Comparison of ENCODE assay signal across 19 mouse cellular contexts in genomic region chr3:69699851-69700500, GRCm38 (mm10). TPM values are rescaled to one million over a fixed set of nuclear protein-coding genes. Genes with fewer than 3 reads are reported as not detected.
DNase-seq lines count a peak whose midpoint lies in the region; ATAC-seq and TF ChIP-seq lines count a peak whose summit lies in the region.
"Had no signal": no experiment of that assay in that cellular context is flagged by ENCODE, and none has a peak within 500 bp of the region (broad histone marks: within the 10 kb centered on the region; RNA-seq: fewer than 3 reads in every experiment).

No protein-coding gene starts in this region.

- no peak for DNase-seq in liver, postnatal 0 days
- no peak for DNase-seq in liver, embryonic 11.5 days (ENCODE audit: low spot score)
- DNase-seq in splenic B cell, adult 2 months (ENCODE audit: low read depth, low spot score) = peak; percentile 83
- DNase-seq in left cerebral cortex, adult 8-10 months (ENCODE audit: low spot score in 2 of 2) = no peak
- DNase-seq in right cerebral cortex, postnatal 10 days (ENCODE audit: low spot score in 2 of 2) = no peak
- no peak for DNase-seq in cerebellum, adult 9-11 months
- DNase-seq: adrenal gland, adult 8-10 months; cerebellum, postnatal 36 days; kidney, postnatal 25 days; lung, embryonic 14.5 days; thymus, postnatal 25 days had no signal

- 57% methylated on average over 6 of the region's 6 CpGs for whole genome bisulfite sequencing in liver, postnatal 0 days (ENCODE audit: insufficient replicate concordance)
- 61% methylated on average over 6 of the region's 6 CpGs for WGBS in liver, embryonic 11.5 days

- no peak for ATAC-seq in liver, postnatal 0 days
- no peak for ATAC-seq in liver, embryonic 11.5 days (replicated peaks; ENCODE audit: low FRiP score)
- ATAC-seq in activated CD4-positive, CD25-positive, alpha-beta regulatory T cell, adult 4 months = peak; percentile 82
- ATAC-seq in megakaryocyte, adult 5-6 weeks (ENCODE audit: poor library complexity, severe bottlenecking) = peak; percentile 90
- ATAC-seq: forebrain, embryonic 13.5 days; Patski had no signal

- H3K4me1 ChIP-seq in liver, postnatal 0 days (ENCODE audit: insufficient read depth) = no peaks in the 10 kb centered on the region
- no peaks in the 10 kb centered on the region for H3K4me1 ChIP-seq in liver, embryonic 11.5 days (replicated peaks; ENCODE audit: control insufficient read depth, insufficient read depth, low read length)
- H3K4me1 ChIP-seq: forebrain, embryonic 13.5 days; limb, embryonic 12.5 days had no signal

- TF ChIP-seq CTCF in liver, postnatal 0 days (IDR thresholded peaks at IDR 0.05; ENCODE audit: low read depth) = no peak

- no peak overlapping the region for H3K4me3 ChIP-seq in liver, postnatal 0 days (ENCODE audit: low read depth, low read length)
- H3K4me3 ChIP-seq in liver, embryonic 11.5 days (ENCODE audit: low read depth, low read length) = no peak overlapping the region
- H3K4me3 ChIP-seq: forebrain, embryonic 13.5 days; heart, embryonic 10.5 days; limb, embryonic 12.5 days; midbrain, embryonic 10.5 days had no signal

- 0 out of 2 replicates have a peak overlapping the region, but pooled peaks have one; percentile 22 for H3K4me2 ChIP-seq in liver, postnatal 0 days (ENCODE audit: low read depth, low read length)
- no peak overlapping the region for H3K4me2 ChIP-seq in liver, embryonic 11.5 days
- H3K4me2 ChIP-seq: forebrain, embryonic 13.5 days; limb, embryonic 12.5 days; lung, embryonic 14.5 days had no signal

- no peak for TF ChIP-seq EP300 in liver, postnatal 0 days (IDR thresholded peaks at IDR 0.05; ENCODE audit: low read depth)

- H3K36me3 ChIP-seq in liver, postnatal 0 days (replicated peaks; ENCODE audit: insufficient read depth, low read length) = no peaks in the 10 kb centered on the region
- H3K36me3 ChIP-seq in liver, embryonic 11.5 days (ENCODE audit: control insufficient read depth, insufficient read depth, low read length) = no peaks in the 10 kb centered on the region
- H3K36me3 ChIP-seq in splenic B cell, adult 2 months (ENCODE audit: control insufficient read depth, insufficient read depth, low read length, poor library complexity, severe bottlenecking) = no peaks in the 10 kb centered on the region
- H3K36me3 ChIP-seq: heart, embryonic 10.5 days; limb, embryonic 12.5 days; midbrain, embryonic 10.5 days had no signal

- no peaks in the 10 kb centered on the region for H3K27me3 ChIP-seq in liver, postnatal 0 days (ENCODE audit: insufficient read depth, low read length)
- no peaks in the 10 kb centered on the region for H3K27me3 ChIP-seq in liver, embryonic 11.5 days (replicated peaks; ENCODE audit: control insufficient read depth, insufficient read depth, low read length)
- H3K27me3 ChIP-seq in splenic B cell, adult 2 months (ENCODE audit: control insufficient read depth, insufficient read depth, low read length, poor library complexity, severe bottlenecking) = no peaks in the 10 kb centered on the region
- H3K27me3 ChIP-seq: limb, embryonic 12.5 days; Patski had no signal

- no peaks in the 10 kb centered on the region for H3K9me3 ChIP-seq in liver, postnatal 0 days (ENCODE audit: low read length)
- no peaks in the 10 kb centered on the region for H3K9me3 ChIP-seq in liver, embryonic 11.5 days (ENCODE audit: control insufficient read depth, low read length)
- H3K9me3 ChIP-seq: forebrain, embryonic 13.5 days; heart, embryonic 10.5 days; limb, embryonic 12.5 days; midbrain, embryonic 10.5 days had no signal

- no peak overlapping the region for H3K9ac ChIP-seq in liver, postnatal 0 days (replicated peaks)
- H3K9ac ChIP-seq in liver, embryonic 11.5 days (ENCODE audit: low read depth, low read length) = no peak overlapping the region
- H3K9ac ChIP-seq: forebrain, embryonic 13.5 days; limb, embryonic 12.5 days; lung, embryonic 14.5 days had no signal

- no peak overlapping the region for H3K27ac ChIP-seq in liver, postnatal 0 days (ENCODE audit: low read depth)
- no peak overlapping the region for H3K27ac ChIP-seq in liver, embryonic 11.5 days (ENCODE audit: low read depth, low read length)
- H3K27ac ChIP-seq: forebrain, embryonic 13.5 days; heart, embryonic 10.5 days; limb, embryonic 12.5 days; midbrain, embryonic 10.5 days; stomach, postnatal 0 days had no signal

RNA-seq across cellular contexts. Expression of gene Nmd3, which starts 21.8 kb away (rescaled TPM):
- polyA plus RNA-seq in liver, postnatal 0 days (2015; fragmentation: Nextera tagmentation; extraction: Ambion mirVana) = 64.0 and 69.9 TPM in 2 replicates
- 173 and 187 TPM in 2 replicates for polyA plus RNA-seq in liver, embryonic 11.5 days (2014; fragmentation: Nextera tagmentation; extraction: Ambion mirVana)
- polyA plus RNA-seq in activated CD4-positive, CD25-positive, alpha-beta regulatory T cell, adult 4 months (2017; shearing (Covaris generic)) = 100 to 1,000 TPM; 126 to 150 TPM
- total RNA-seq in megakaryocyte, adult 5-6 weeks (2015) = 44.2 and 60.2 TPM in 2 replicates
- 34.5 and 42.1 TPM in 2 replicates for total RNA-seq in megakaryocyte, adult 5-6 weeks (2017)
- 10 to 100 TPM; 52.9 to 61.2 (median 57.6) TPM for total RNA-seq in left cerebral cortex, adult 8-10 months (2022)

Comparison
In these comparisons a context has a peak if more than half of its experiments do, and no peak if none do; other contexts are left out.
1. ATAC-seq: peak in activated CD4-positive, CD25-positive, alpha-beta regulatory T cell, adult 4 months (single experiment) and megakaryocyte, adult 5-6 weeks (single experiment); none in liver, postnatal 0 days (single experiment) and liver, embryonic 11.5 days (single experiment).